Mouse (Mus musculus): Measurements from ENCODE around the gene Ctnna3. TPM values are rescaled to one million over a fixed set of nuclear protein-coding genes. Genes with fewer than 3 reads are reported as not detected.
"Not testable (repeated sequence)": the region's sequence is repeated elsewhere in the genome, so short reads cannot be mapped to it uniquely, and the experiment has no call there.

Ctnna3 gene
- total RNA-seq, 2 experiments from 2014 or later, result 52.9 to 58.5 TPM

- intact Hi-C loops (cut with DNase I), result no loop called here
- DNase-seq, result no peak
Observed at GRCm38 (mm10) chr10:64311622-64312292, 881.9 kb downstream of the Ctnna3 start.

- intact Hi-C loops (cut with DNase I), result no loop called here
- DNase-seq, result no peak
Observed at GRCm38 (mm10) chr10:64320332-64320731, 890.4 kb downstream of the Ctnna3 start.

- no peak for DNase-seq
- intact Hi-C loops (cut with DNase I), result no loop called here
Observed at GRCm38 (mm10) chr10:64342702-64343379, 912.9 kb downstream of the Ctnna3 start.

- intact Hi-C loops (cut with DNase I), result no loop called here
- no peak for DNase-seq
Observed at GRCm38 (mm10) chr10:64373288-64373687, 943.4 kb downstream of the Ctnna3 start.

GRCm38 (mm10) chr10:64377751-64378150 lies 947.9 kb downstream of the Ctnna3 start:
- no peak for DNase-seq
- intact Hi-C loops (cut with DNase I), result no loop called here

- no peak for DNase-seq
- intact Hi-C loops (cut with DNase I), result no loop called here
Observed at GRCm38 (mm10) chr10:64396579-64396978, 966.7 kb downstream of the Ctnna3 start.

- intact Hi-C loops (cut with DNase I); DNase-seq: not testable (repeated sequence)
Observed at GRCm38 (mm10) chr10:64418396-64418795, 988.5 kb downstream of the Ctnna3 start.

- intact Hi-C loops (cut with DNase I), result no loop called here
- no peak for DNase-seq
Observed at GRCm38 (mm10) chr10:64438736-64439135, 1008.8 kb downstream of the Ctnna3 start.

- no peak for DNase-seq
- intact Hi-C loops (cut with DNase I), result no loop called here
Observed at GRCm38 (mm10) chr10:64448624-64449023, 1018.7 kb downstream of the Ctnna3 start.

GRCm38 (mm10) chr10:64483281-64483680 lies 1053.4 kb downstream of the Ctnna3 start:
- no peak for DNase-seq
- intact Hi-C loops (cut with DNase I), result no loop called here

- no peak for DNase-seq
- intact Hi-C loops (cut with DNase I), result no loop called here
Observed at GRCm38 (mm10) chr10:64489471-64489870, 1059.6 kb downstream of the Ctnna3 start.

GRCm38 (mm10) chr10:64543647-64544046 lies 1113.7 kb downstream of the Ctnna3 start:
- intact Hi-C loops (cut with DNase I), result no loop called here
- DNase-seq, result no peak

- DNase-seq, result no peak
- intact Hi-C loops (cut with DNase I), result no loop called here
Observed at GRCm38 (mm10) chr10:64544389-64544788, 1114.5 kb downstream of the Ctnna3 start.

GRCm38 (mm10) chr10:64571311-64571710 lies 1141.4 kb downstream of the Ctnna3 start:
- no peak for DNase-seq
- intact Hi-C loops (cut with DNase I), result no loop called here

- no peak for DNase-seq
- intact Hi-C loops (cut with DNase I), result no loop called here
Observed at GRCm38 (mm10) chr10:64588116-64588515, 1158.2 kb downstream of the Ctnna3 start.

- intact Hi-C loops (cut with DNase I), result no loop called here
- no peak for DNase-seq
Observed at GRCm38 (mm10) chr10:64636760-64637159, 1206.9 kb downstream of the Ctnna3 start.

- no peak for DNase-seq
- intact Hi-C loops (cut with DNase I), result no loop called here
Observed at GRCm38 (mm10) chr10:64639061-64639460, 1209.2 kb downstream of the Ctnna3 start.

- intact Hi-C loops (cut with DNase I), result no loop called here
- no peak for DNase-seq
Observed at GRCm38 (mm10) chr10:64641093-64641492, 1211.2 kb downstream of the Ctnna3 start.

GRCm38 (mm10) chr10:64641576-64641975 lies 1211.7 kb downstream of the Ctnna3 start:
- intact Hi-C loops (cut with DNase I), result no loop called here
- no peak for DNase-seq

GRCm38 (mm10) chr10:64643976-64644375 lies 1214.1 kb downstream of the Ctnna3 start:
- intact Hi-C loops (cut with DNase I), result no loop called here
- no peak for DNase-seq

- intact Hi-C loops (cut with DNase I), result no loop called here
- DNase-seq, result no peak
Observed at GRCm38 (mm10) chr10:64661190-64661589, 1231.3 kb downstream of the Ctnna3 start.

GRCm38 (mm10) chr10:64671469-64671868 lies 1241.6 kb downstream of the Ctnna3 start:
- intact Hi-C loops (cut with DNase I), result no loop called here
- DNase-seq, result no peak

All from heart, postnatal 36 days (tissue).